Mouse (Mus musculus) brain, embryonic 14.5 days (tissue): ENCODE data around the gene Polg2. TPM values are rescaled to one million over a fixed set of nuclear protein-coding genes. Genes with fewer than 3 reads are reported as not detected.

Source experiments
- DNase-seq: peaks from one replicate; pipeline ENCODE4 v3.0.0-alpha.2; 2011; ENCODE audit warnings: low read depth
- CTCF ChIP-seq: fragments of 200-500 bp; IDR thresholded peaks from 2 replicates; pipeline ENCODE4 v1.5.1; 2012; ENCODE audit warnings: inconsistent platforms, mild to moderate bottlenecking, moderate library complexity, borderline replicate concordance; ENCODE audit not compliant: insufficient read depth, insufficient read length; ENCODE audit errors: extremely low read depth
- POLR2A ChIP-seq: fragments of 200-500 bp; IDR thresholded peaks from 2 replicates; pipeline ENCODE4 v1.6.1; 2012; ENCODE audit warnings: mild to moderate bottlenecking, inconsistent platforms, borderline replicate concordance; ENCODE audit not compliant: poor library complexity, insufficient read depth, insufficient read length, severe bottlenecking; ENCODE audit errors: extremely low read depth
- polyA plus RNA-seq: library from polyadenylated mRNA; depleted of rRNA; stranded (reverse); fragments of >200 nt; gene quantifications from 2 replicates; pipeline ENCODE4 v1.2.3, GENCODE M21; 2012; rRNA removed

Polg2 gene
- polyA plus RNA-seq: 9.0 and 10.3 TPM in 2 replicates

DNA sequence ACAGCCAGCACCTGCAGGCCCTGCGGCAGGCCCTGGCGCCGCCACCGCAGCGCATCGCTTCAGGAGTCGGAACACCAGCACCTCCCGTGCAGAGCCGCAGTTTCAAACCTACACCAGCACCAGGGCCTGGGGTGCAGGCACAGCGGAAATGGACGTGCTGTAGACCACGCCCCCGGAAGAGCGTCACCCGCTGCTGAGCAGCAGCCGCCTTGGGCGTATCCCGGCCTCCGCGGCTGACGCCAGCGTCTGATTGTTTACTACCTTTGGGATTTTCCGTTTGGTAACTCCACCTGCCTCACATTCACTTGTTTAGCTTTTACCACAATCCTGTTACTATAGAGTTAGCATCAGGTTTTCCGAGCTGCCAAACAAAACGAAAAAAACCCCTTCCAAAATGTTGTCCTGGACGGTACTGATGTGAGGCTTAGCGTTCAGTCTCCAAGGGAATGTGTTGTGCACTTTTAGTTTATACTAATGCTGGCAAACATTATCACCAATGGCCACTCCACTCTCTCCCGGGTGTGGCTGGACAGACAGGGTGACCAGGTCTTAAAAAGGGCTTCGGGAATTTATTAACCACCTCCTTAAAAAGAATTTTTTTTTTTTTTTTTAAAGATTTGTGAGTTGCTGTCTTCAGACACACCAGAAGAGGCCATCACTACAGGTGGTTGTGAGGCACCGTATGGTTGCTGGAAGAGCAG is at the start of gene Polg2:
Gene Polg2, minus strand, starts transcription at position 150 of the 701 bp plus-strand sequence.
- peak; percentile 97 for DNase-seq
- TF ChIP-seq CTCF: no peak
- TF ChIP-seq POLR2A: peak; percentile 52; the same call in 1 of the 2 replicates

- no peak for DNase-seq
- TF ChIP-seq POLR2A: no peak
- TF ChIP-seq CTCF: no peak
These were observed 48.7 kb upstream of the Polg2 start for GRCm38 (mm10) chr11:106828079-106828478.

GRCm38 (mm10) chr11:106824403-106824802 is 45.1 kb upstream of the Polg2 start:
- no peak for DNase-seq
- TF ChIP-seq POLR2A (no peak), CTCF (no peak)

DNA sequence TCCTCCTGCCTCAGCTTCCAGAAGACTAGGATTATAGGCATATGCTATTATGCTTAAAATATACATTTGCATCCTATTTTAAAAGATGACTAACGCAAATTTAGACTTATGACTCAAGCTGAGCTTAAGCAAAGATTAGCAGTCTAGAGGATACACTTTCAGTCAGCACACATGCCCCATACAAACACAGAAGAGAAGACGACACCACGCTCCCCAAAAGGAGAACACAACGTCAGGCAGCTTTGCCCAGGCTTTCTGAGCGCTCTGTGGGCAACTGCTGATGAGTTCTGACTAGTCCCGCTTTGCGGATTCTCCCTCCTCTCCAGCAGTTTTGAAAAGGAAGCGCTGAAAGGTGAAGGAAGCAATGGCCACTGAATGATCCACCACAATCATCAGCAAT is 44.4 kb upstream of the Polg2 start:
- no peak for DNase-seq
- no peak for TF ChIP-seq CTCF
- TF ChIP-seq POLR2A: no peak

- DNase-seq: no peak
- no peak for TF ChIP-seq CTCF
- no peak for TF ChIP-seq POLR2A
These were observed 43.6 kb upstream of the Polg2 start for GRCm38 (mm10) chr11:106822911-106823310.

GRCm38 (mm10) chr11:106822491-106822890 is 43.2 kb upstream of the Polg2 start:
- no peak for TF ChIP-seq CTCF
- TF ChIP-seq POLR2A: no peak
- no peak for DNase-seq

GRCm38 (mm10) chr11:106821397-106821796 is 42.1 kb upstream of the Polg2 start:
- DNase-seq: no peak
- TF ChIP-seq CTCF (no peak), POLR2A (no peak)

GRCm38 (mm10) chr11:106820972-106821371 is 41.6 kb upstream of the Polg2 start:
- no peak for DNase-seq
- TF ChIP-seq POLR2A (no peak), CTCF (no peak)

DNA sequence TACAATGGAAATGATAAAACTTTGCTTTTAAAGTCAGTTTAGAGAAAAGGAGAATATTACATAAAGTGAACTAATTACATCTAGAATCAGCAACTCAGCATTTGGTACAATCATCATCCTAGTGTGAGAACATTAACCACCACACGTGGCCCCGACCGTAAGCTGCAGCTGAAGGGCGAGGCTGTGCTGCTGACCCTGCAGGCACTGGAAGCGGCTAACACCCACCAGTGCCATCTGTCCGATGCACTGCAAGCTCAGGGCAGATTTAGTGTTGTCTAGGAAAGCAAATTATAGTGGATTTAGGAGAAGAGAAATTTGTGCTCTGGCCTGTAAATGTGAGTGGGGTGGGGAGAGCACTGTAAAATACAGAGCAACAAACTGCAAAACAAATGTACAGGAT is 40.9 kb upstream of the Polg2 start:
- peak; percentile 41 for DNase-seq

DNA sequence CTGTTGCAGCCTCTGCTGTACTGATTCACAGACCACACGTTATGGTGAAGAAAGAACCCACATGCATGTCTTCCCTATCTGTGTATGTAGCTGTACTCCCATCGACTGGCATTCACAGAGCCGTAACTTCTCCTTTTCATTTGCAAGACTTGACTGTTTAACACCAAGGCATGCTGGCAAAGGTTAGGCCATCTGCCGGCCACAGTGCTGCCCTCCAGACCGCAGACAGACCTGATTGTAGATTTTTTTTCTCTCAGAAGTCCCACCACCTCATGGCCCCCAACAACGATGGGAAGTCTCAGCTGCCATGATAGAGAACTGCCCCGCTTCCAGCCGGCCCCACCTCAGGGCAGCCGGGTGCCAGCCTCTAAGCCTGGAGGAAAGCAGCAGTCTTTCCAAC is 40.3 kb upstream of the Polg2 start:
- TF ChIP-seq POLR2A (no peak), CTCF (no peak)

More for the DNA sequence above, 40.9 kb upstream of the Polg2 start:
- no peak for TF ChIP-seq CTCF
- TF ChIP-seq POLR2A: no peak

GRCm38 (mm10) chr11:106818341-106818740 is 39.0 kb upstream of the Polg2 start:
- DNase-seq: peak; percentile 91
- TF ChIP-seq POLR2A (no peak), CTCF (no peak)

More for the DNA sequence above, 40.3 kb upstream of the Polg2 start:
- DNase-seq: no peak

DNA sequence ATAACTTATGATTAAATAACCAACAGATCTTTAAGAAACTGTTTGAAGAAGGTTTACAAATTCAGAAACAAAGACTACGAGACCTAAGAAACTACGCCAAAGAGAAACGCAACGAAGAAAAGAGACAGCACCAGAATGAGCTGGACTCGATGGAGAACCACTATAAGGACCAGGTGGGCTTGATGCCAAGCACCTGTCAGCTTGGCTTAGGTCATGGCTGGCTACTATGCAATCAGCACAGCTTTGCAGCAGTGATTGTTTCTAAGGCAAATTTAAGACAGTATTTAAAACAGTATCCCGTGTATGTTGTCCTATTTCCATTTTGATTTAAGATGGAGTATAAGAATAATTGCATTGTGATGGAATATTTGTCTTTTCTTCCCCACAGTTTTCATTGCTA is 38.5 kb upstream of the Polg2 start:
- DNase-seq: peak; percentile 71

More for the DNA sequence above, 38.5 kb upstream of the Polg2 start:
- TF ChIP-seq CTCF (no peak), POLR2A (no peak)
